Mouse (Mus musculus) heart, adult 9 months (tissue): ENCODE results near the gene Kcnb1.

Experiments used
- DNase-seq, 2 experiments: peaks; one replicate each; pipeline ENCODE4 v3.0.0; 2022; ENCODE audit warnings: low spot score in 2 of 2

Kcnb1 gene

DNA sequence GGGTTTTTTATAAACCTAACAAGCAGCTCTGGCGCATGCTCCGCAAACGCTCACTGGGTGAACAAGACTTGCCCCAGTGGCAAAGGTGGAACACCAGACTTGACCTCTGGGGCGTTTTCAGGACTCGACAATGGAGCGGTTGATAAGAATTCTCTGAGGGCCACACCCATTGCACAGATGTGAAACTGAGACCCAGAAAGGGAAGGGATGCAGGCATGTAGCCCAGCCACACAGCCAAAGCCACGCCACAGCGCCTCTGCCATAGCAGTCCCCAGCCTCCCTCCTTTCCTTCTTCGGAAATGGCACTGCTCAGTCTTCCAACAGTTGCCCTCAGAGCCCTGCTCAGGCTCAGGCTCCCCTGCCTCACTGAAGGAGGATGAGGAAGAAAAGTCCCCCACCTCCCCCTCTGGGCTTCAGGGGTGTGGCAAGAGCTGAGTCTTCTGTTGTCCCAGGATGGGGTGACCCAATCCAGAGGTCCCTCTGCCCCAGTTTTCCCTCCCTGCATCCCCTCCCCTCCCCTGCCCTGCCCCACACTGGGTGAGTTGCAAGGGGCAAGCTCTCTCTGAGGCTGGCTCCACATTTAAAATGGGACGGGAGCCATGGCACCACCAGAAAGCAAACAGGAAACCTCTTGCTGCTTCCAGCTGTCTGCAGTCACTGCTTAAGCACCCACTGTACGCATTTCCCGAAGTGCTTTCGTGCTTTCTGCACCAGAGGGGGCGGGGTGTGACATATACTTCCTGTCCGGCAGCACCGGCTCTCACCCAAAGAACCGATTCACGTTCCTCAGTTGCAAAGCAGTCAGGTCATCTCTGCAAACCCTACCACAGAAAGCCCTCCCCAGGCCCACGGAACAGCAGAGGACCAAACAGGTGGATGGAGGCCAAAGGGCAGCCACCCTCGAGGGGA lies 61.0 kb downstream of the Kcnb1 start:
- DNase-seq = peak; percentile 37 to 72

DNA sequence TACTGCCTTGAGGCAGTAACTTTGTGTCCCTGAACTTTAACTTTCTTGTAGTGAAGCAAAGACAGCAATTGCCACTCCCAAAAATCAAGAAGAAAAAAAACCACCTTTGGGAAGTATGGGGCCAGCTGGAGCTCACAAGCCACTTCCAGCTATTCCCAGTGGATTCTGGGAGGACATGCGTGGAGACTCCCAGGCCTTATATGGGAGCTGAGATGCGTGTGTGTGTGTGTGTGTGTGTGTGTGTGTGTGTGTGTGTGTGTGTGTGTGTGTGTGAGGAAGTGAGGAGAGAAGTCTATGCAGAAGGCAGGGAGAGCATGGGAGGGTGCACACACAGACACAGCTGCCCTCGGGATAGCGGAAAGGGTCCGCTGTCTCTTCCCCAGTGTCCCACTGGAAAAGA lies 62.6 kb downstream of the Kcnb1 start:
- DNase-seq = peak; percentile 41 to 58

- no peak for DNase-seq
Observed at GRCm38 (mm10) chr2:167125781-167126180, 64.2 kb downstream of the Kcnb1 start.

DNA sequence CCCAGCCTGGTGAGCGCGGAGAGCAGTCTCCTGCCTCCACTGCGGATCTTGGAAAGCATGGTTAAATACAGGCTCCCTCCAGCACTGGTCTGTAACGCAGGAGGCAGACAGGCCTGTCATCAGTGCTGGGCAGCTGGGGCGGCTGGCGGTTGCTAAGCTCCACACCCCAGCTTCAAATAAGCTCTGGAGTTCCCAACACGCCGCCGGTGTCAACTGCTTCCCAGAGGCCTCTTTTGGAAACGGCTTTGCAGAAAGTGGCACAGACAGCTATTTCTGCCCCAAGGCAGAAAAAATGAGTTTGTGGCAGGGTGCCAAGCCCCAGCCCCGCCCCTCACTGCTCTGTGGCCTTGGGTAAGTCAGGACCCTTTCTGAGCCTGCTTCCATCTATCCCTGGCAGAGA lies 66.0 kb downstream of the Kcnb1 start:
- DNase-seq = no peak

DNA sequence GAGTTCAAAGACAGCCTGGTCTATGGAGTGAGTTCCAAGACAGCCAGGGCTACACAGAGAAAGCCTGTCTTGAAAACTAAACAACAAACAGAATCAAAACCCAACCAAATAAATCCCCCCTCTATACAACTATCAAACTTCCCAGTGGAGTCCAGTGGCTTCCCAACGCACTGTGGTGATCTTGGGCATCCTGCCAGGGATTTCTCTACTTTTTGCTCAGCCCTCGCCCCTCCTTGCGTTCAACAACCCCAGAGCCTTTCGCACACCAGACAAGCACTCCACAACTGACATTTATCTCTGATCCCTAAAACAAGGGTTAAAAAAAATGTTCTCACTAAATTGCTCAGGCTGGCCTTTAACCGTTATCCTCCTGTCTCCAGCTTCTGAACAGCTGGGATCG lies 67.2 kb downstream of the Kcnb1 start:
- no peak for DNase-seq

- DNase-seq = no peak
Observed at GRCm38 (mm10) chr2:167121996-167122395, 68.0 kb downstream of the Kcnb1 start.

DNA sequence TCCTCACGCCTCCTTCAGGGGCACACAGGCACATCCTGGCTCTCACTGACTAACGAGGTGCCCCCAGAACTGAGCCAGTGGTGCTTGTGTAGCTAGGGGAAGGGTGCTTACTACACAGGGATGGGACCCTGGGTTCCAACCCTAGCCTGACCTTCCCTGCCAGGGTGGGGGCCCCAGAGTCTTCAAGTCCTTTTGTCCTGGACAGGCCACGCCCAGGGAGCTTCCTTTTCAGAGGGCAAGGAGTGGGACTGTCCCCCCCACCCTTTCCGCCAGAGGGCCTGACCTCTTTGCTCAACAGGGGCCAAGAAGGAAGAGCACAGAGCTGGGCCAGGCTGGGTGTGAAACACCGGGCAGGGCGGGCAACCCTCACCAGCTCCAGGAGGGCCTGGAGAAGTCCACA lies 68.7 kb downstream of the Kcnb1 start:
- DNase-seq = peak; percentile 75 to 87

GRCm38 (mm10) chr2:167120186-167120830 lies 69.6 kb downstream of the Kcnb1 start:
- DNase-seq = no peak

GRCm38 (mm10) chr2:167118046-167118445 lies 71.9 kb downstream of the Kcnb1 start:
- DNase-seq = peak; percentile 76 to 93

GRCm38 (mm10) chr2:167112737-167113136 lies 77.2 kb downstream of the Kcnb1 start:
- peak in 1 of 2 experiments; percentile 73 for DNase-seq

GRCm38 (mm10) chr2:167112259-167112658 lies 77.7 kb downstream of the Kcnb1 start:
- no peak for DNase-seq

GRCm38 (mm10) chr2:167109506-167109905 lies 80.4 kb downstream of the Kcnb1 start:
- DNase-seq = no peak

- DNase-seq = no peak
Observed at GRCm38 (mm10) chr2:167103546-167103945, 86.4 kb downstream of the Kcnb1 start.

DNA sequence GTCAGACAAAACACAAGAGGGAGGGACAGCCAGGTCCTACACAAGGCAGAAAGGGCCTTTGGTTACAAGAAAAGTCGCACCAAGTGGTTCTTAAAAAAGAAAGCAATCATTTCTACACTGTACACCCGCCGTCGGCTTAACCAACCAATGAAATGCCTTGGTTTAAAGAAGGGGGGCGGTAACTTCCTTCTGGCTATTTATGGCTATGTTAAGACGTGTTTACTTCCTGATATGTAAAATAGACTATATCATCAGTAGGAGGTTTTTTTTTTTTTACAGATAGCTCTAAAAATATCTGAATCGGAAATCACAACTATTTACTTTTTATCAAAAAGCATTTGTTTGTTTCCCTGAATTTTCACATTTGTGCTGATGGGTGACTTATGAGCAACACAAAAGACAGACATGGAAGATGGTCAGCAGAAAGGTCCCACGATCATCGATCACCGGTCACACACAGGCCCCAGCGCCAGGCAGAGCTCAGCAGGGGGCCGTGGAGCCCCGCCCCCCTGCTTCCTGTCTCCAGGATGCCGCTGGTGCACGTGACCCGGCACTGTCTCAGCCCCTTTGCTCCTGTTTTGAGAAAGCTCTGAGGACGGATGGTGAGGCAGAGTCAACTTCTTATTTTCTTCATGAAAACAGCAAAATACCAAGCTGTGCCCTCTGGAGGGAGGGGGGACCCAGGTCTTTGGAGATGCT lies 88.1 kb downstream of the Kcnb1 start:
- peak; percentile 44 to 48 for DNase-seq

DNA sequence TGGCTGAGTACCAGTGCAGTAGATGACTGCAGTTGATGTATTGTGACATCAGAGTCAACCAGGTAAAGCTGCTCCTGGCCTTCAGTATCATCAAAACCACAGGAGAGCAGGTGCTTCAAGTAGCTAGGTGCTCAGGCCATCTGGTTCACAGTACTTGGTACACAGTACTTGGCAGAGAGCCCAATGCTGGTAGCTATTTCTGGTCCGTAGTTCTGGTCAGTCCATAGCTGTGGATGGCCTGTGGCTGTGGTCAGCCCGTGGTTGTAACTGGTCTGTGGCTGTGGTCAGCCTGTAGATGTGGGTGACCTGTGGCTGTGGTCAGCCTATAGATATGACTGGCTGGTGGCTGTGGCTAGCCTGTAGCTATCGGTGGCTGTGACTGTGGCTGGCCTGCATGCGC lies 95.3 kb downstream of the Kcnb1 start:
- DNase-seq = no peak

- DNase-seq = peak; percentile 24 to 29
Observed at GRCm38 (mm10) chr2:167093171-167093900, 96.6 kb downstream of the Kcnb1 start.

DNA sequence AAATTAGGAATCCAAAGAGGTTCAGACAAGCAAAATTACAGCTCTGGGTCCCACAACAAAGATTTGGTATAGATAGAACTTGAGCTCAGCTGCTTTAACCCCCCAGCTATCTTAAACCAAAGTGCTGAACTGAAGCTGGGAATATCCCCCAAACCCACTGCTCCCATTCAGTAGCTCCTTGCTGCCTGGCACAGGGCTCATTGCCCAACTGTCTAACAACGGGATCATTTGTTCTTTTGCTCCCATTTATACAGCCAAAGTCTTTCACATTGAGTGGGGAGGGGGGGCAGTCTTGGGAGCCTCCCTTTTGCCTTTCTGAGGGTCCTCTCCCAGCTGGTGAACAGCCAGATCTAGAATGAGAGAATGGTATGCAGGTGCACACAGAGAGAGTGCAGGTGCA lies 99.7 kb downstream of the Kcnb1 start:
- DNase-seq = no peak

- no peak for DNase-seq
Observed at GRCm38 (mm10) chr2:167086836-167087235, 103.1 kb downstream of the Kcnb1 start.

DNA sequence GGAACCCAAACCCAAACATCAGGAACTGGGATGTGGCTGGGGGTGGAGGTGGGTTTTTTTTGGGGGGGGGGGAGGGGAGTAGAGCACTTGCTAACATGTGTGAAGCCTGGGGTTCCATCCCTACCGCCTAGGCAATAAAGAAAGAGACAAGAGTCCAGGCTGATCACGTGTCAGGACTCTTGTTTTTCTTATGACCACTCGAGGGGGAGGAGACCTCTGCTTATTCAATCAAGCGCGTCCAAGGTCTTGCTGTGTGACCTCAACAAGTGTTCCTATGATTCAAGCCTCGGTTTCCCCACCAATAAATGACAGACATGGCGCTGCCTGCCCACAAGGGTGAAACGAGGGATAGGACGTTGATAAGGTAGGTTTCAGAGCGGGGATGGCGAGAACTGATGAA lies 103.9 kb downstream of the Kcnb1 start:
- no peak for DNase-seq

- DNase-seq = no peak
Observed at GRCm38 (mm10) chr2:167081639-167082038, 108.3 kb downstream of the Kcnb1 start.

DNA sequence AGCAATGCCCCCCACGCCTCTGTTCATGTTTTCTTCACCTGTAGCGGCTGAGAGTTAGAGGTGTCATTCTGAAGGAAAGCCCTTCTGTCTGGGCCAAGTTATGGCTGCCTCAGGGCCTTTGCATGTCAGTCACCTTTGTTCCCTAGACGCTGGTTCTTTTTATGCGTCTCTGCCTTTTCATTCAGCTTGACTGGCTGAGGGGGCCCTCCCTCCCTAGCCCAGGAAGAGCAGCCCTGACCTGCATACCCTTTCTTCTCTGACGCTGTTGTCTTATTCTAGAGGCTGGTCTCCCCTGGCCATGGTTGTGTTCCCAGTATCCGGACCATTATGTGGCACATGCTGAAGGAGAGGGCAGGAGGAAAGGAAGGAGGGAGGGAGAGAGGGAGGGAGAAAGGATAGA lies 108.8 kb downstream of the Kcnb1 start:
- DNase-seq = no peak

DNA sequence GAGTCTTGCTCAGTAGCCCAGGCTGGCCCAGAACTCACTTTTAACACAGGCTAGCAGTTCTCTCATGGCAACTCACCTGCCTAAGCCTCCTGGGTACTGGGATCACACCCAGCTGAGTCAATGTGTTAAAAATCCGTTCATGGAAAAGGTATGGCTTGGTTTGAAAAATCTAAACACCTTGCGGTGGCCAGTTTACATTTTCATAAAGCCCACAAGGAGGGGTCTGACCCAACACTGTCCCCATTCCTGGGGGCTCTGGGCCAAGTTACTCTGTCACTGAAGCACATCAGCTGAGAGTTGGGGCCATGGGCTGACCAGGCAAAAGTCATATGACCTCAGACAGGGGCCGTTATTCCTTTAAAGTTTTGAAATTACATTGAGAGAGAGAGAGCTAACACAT lies 109.6 kb downstream of the Kcnb1 start:
- DNase-seq = no peak
